Mouse (Mus musculus) kidney, embryonic 14.5 days (tissue): Measurements from ENCODE around the gene Ednra. TPM values are rescaled to one million over a fixed set of nuclear protein-coding genes. Genes with fewer than 3 reads are reported as not detected.

Experiments used
- ATAC-seq: fragments of 200-750 bp; cut with Nextera tagmentation; 2 replicates; pipeline ENCODE4 v1.8.0; 2017; ENCODE audit warnings: moderate number of reproducible peaks, mild to moderate bottlenecking, moderate TSS enrichment, moderate library complexity; ENCODE audit not compliant: low FRiP score, low TSS enrichment
- H3K27ac ChIP-seq: fragments of 300-500 bp; sonication (generic); 2 replicates; pipeline ENCODE4 v1.5.1; 2014; ENCODE audit warnings: low read depth, mild to moderate bottlenecking, low read length, moderate library complexity, mixed read lengths
- H3K27me3 ChIP-seq: fragments of 300-500 bp; sonication (generic); 2 replicates; pipeline ENCODE4 v1.6.1; 2014; ENCODE audit warnings: mild to moderate bottlenecking, low read length; ENCODE audit not compliant: control insufficient read depth, insufficient read depth
- H3K36me3 ChIP-seq: fragments of 300-500 bp; sonication (generic); 2 replicates; pipeline ENCODE4 v1.6.1; 2014; ENCODE audit warnings: low read length, mixed read lengths; ENCODE audit not compliant: control insufficient read depth, insufficient read depth
- H3K4me1 ChIP-seq: fragments of 300-500 bp; sonication (generic); 2 replicates; pipeline ENCODE4 v1.6.1; 2014; ENCODE audit warnings: low read length, mixed read lengths; ENCODE audit not compliant: control insufficient read depth, insufficient read depth
- H3K4me2 ChIP-seq: fragments of 300-500 bp; sonication (generic); replicated peaks from 2 replicates; pipeline ENCODE4 v1.6.1; 2014; ENCODE audit warnings: low read depth, mild to moderate bottlenecking, low read length
- H3K4me3 ChIP-seq: fragments of 300-500 bp; sonication (generic); 2 replicates; pipeline ENCODE4 v1.5.1; 2014; ENCODE audit warnings: mild to moderate bottlenecking, low read length
- H3K9ac ChIP-seq: fragments of 300-500 bp; sonication (generic); 2 replicates; pipeline ENCODE4 v1.6.1; 2014; ENCODE audit warnings: low read depth, mild to moderate bottlenecking, low read length, moderate library complexity
- H3K9me3 ChIP-seq: fragments of 300-500 bp; sonication (generic); 2 replicates; pipeline ENCODE4 v1.6.1; 2016; ENCODE audit warnings: low read length; ENCODE audit not compliant: control insufficient read depth
- WGBS: fragments of 180-500 bp; shearing (Covaris S2); extraction: QIAGEN DNeasy Blood & Tissue Kit; methylation state at CpG from one replicate; pipeline ENCODE4 v1.1.7; 2014; 5-methylcytosine and 5-hydroxymethylcytosine counted together
- polyA plus RNA-seq: library from polyadenylated mRNA; unstranded; fragments of >200 nt; fragmentation: Nextera tagmentation; extraction: Ambion mirVana; gene quantifications from 2 replicates; pipeline ENCODE4 v1.2.1, GENCODE M21; 2014

Ednra gene
- polyA plus RNA-seq, 1 experiment from 2014 or later, result 28.9 TPM

DNA sequence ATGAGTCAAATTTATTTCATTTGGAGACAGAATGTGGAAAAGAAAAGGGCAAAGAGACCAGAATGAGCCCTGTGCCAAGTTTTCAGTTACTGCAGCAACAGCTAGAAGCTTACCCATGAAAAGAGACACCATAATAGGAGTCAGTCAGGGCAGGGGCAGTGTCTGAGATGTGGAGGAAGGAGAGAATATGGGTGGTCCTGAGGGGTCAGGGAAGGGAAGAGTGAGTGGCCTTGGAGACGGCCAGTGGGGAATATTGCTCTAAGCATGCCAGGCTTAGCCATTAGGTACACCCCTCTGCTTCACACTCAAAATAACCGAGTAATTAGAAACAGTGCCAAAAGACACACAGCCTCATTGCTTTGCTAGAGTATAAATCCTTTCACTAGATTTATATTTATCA, 9.5 kb upstream of the Ednra start:
- no peak overlapping the region for H3K27ac ChIP-seq
- no peak overlapping the region for H3K4me2 ChIP-seq
- H3K36me3 ChIP-seq, result no peaks in the 10 kb centered on the region
- ATAC-seq, result peak; percentile 73; the same call in 1 of the 2 replicates
- 30% methylated on average over 2 of the region's 2 CpGs for WGBS
- no peak overlapping the region for H3K9ac ChIP-seq
- peaks cover 13% of the 10 kb centered on the region for H3K9me3 ChIP-seq
- no peak overlapping the region for H3K4me3 ChIP-seq
- no peaks in the 10 kb centered on the region for H3K4me1 ChIP-seq
- no peaks in the 10 kb centered on the region for H3K27me3 ChIP-seq

DNA sequence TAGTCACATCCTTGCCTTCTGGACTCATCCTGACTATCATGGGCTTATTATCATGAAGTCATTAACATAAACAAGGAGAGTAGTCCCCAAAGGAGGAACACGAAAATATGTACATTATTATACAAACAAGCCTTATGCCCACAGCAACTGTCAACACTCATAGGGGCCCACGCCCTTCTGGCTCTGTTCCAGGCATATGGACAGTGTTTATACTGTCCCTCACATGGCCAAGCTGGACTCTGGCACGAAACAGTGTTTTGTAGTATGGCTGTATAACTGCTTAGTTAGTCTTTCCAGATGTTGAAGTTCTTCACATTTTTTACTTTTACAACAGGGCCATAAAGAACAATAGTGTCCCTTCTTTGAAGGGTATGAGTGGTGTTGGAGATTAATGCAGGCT, 8.7 kb upstream of the Ednra start:
- no peak overlapping the region for H3K4me3 ChIP-seq
- ATAC-seq, result no peak
- no peak overlapping the region for H3K4me2 ChIP-seq
- H3K36me3 ChIP-seq, result no peaks in the 10 kb centered on the region
- no peaks in the 10 kb centered on the region for H3K4me1 ChIP-seq
- H3K9me3 ChIP-seq, result peaks cover 13% of the 10 kb centered on the region
- no peaks in the 10 kb centered on the region for H3K27me3 ChIP-seq
- 74% methylated on average over 3 of the region's 3 CpGs for WGBS
- H3K27ac ChIP-seq, result no peak overlapping the region
- no peak overlapping the region for H3K9ac ChIP-seq

DNA sequence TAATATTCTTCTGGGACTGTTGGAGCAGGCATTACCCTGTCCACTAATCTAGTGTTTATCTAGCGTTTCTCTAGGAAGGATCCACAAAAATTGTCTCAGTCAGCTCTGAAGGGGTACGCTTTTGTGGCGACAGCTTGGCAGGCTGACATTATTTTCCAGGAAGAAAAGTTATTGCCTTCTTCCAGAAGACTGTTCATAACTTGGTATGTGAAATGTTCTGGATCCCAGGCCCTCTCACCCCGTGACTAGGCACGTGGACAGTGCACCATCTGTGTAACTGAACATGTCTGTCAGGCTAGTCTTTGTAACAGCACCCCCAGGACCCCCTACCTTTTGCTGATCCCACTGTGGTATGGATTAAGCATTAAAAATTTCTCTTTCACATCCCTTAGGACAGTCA, 1.1 kb upstream of the Ednra start:
- no peak overlapping the region for H3K4me3 ChIP-seq
- H3K36me3 ChIP-seq, result no peaks in the 10 kb centered on the region
- H3K9ac ChIP-seq, result no peak overlapping the region
- ATAC-seq, result no peak
- no peak overlapping the region for H3K4me2 ChIP-seq
- 69% methylated on average over 5 of the region's 5 CpGs for WGBS
- no peak overlapping the region; the same call in 1 of the 2 replicates for H3K27ac ChIP-seq
- peaks cover 13% of the 10 kb centered on the region; the same call in 1 of the 2 replicates for H3K4me1 ChIP-seq
- no peaks in the 10 kb centered on the region for H3K27me3 ChIP-seq
- no peaks in the 10 kb centered on the region for H3K9me3 ChIP-seq

DNA sequence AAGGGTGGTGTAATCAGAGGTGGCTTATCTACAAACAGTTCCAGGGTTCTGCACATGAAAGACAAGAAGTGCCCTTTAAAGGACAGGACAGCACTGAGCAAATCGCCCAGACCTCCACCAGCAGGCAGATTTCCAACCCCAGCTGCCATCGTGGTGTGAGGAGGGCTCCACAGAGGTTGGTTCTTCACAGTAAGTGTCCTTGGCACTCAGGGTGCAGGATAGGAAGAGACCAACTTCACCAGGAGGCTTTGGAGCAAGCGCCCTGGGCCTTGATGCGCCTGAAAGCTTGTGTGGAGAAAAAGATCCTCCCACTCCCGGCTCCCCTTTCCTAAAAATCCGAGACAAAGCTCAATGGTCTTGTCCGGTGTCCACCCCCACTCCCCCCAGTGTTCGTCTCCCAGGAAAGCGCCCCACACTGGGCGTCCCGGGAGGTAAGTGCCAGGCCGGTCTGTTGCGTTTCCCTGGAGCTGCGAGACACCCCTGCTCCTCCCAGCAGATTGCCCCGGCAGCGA, 674 bp downstream of the Ednra start:
- H3K4me1 ChIP-seq, result peaks cover 14% of the 10 kb centered on the region; the same call in 1 of the 2 replicates
- H3K9me3 ChIP-seq, result no peaks in the 10 kb centered on the region
- H3K27me3 ChIP-seq, result no peaks in the 10 kb centered on the region
- H3K4me3 ChIP-seq, result peak overlapping the region; percentile 69
- peak; percentile 80 for ATAC-seq
- peaks cover 4% of the 10 kb centered on the region; the same call in 1 of the 2 replicates for H3K36me3 ChIP-seq
- peak overlapping the region; percentile 62 for H3K4me2 ChIP-seq
- WGBS, result 0% methylated on average over 16 of the region's 16 CpGs
- peak overlapping the region; percentile 76 for H3K9ac ChIP-seq
- peak overlapping the region; percentile 95 for H3K27ac ChIP-seq

DNA sequence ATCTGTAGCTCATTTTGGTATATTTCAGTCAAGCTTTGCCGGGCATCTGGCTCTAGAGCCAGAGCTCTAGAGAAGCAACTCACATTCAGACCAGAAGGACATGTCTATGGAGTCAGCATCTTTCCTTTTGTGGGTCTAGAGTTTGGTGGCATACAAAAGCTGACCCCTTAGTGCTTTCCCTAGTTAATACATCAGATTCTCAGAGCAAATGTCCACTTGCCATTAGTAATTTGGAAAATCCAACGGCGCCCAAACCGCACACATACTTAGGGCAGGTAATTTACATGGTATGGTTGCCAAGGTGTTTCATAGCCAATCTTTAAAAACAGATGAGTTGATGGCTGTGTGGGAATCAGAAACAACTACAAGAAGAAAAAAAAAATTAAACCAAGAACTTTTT, 1.2 kb downstream of the Ednra start:
- no peaks in the 10 kb centered on the region for H3K9me3 ChIP-seq
- WGBS, result 83% methylated on average over 4 of the region's 4 CpGs
- H3K27me3 ChIP-seq, result no peaks in the 10 kb centered on the region
- peak overlapping the region; percentile 62 for H3K4me2 ChIP-seq
- H3K4me1 ChIP-seq, result peaks cover 18% of the 10 kb centered on the region; the same call in 1 of the 2 replicates
- peak overlapping the region; percentile 95; the same call in 1 of the 2 replicates for H3K27ac ChIP-seq
- H3K9ac ChIP-seq, result peak overlapping the region; percentile 76
- H3K4me3 ChIP-seq, result peak overlapping the region; percentile 69
- ATAC-seq, result no peak
- H3K36me3 ChIP-seq, result peaks cover 7% of the 10 kb centered on the region; the same call in 1 of the 2 replicates

DNA sequence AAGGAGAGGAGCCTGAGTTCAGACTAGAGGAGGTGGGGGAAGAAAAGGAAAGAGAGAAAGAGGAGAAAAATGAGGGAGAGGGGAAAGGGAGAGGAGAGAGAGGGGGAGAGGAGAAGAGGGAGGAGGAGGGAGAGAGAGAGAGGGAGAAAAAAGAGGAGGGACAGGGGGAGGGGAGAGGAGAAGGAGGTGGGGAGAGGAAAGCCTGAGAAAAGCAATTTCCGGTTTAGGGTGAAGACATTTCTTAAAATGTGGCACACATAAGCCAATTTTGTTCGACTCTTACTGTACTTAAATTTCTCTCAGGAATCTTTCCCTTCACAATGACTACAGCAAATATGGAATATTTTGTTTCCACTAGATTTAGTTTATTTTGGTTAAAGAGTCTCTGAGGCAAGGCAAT, 5.3 kb downstream of the Ednra start:
- peaks cover 7% of the 10 kb centered on the region; the same call in 1 of the 2 replicates for H3K36me3 ChIP-seq
- no peak overlapping the region for H3K4me3 ChIP-seq
- no peak overlapping the region for H3K27ac ChIP-seq
- H3K27me3 ChIP-seq, result no peaks in the 10 kb centered on the region
- H3K4me2 ChIP-seq, result no peak overlapping the region
- ATAC-seq, result no peak
- no peak overlapping the region for H3K9ac ChIP-seq
- 81% methylated on average over 2 of the region's 2 CpGs for WGBS
- H3K4me1 ChIP-seq, result peaks cover 11% of the 10 kb centered on the region; the same call in 1 of the 2 replicates
- H3K9me3 ChIP-seq, result no peaks in the 10 kb centered on the region

DNA sequence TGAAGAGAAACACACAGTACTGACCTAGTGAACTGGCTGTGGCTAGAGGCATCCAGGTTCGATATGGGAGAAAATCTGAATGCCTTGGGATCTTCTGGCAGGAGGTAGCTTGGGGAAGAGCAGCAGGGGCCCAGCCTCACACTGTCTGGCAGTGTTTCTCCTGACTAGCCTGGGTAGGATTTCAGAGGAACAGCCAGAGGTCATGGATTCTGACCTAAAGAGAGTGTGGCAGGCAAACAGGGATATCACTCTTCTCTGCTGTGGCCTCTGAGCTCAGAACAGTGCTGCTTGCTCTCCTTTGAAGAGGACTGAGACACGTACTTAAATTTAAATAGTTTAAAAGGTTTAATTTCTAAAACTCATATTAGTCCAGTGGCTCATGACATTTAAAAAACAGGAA, 7.2 kb downstream of the Ednra start:
- no peaks in the 10 kb centered on the region for H3K9me3 ChIP-seq
- WGBS, result 20% methylated on average over 2 of the region's 2 CpGs
- H3K4me3 ChIP-seq, result no peak overlapping the region
- peaks cover 15% of the 10 kb centered on the region; the same call in 1 of the 2 replicates for H3K4me1 ChIP-seq
- H3K27me3 ChIP-seq, result no peaks in the 10 kb centered on the region
- peak; percentile 89 for ATAC-seq
- peaks cover 7% of the 10 kb centered on the region; the same call in 1 of the 2 replicates for H3K36me3 ChIP-seq
- H3K4me2 ChIP-seq, result no peak overlapping the region
- H3K27ac ChIP-seq, result no peak overlapping the region
- no peak overlapping the region for H3K9ac ChIP-seq

DNA sequence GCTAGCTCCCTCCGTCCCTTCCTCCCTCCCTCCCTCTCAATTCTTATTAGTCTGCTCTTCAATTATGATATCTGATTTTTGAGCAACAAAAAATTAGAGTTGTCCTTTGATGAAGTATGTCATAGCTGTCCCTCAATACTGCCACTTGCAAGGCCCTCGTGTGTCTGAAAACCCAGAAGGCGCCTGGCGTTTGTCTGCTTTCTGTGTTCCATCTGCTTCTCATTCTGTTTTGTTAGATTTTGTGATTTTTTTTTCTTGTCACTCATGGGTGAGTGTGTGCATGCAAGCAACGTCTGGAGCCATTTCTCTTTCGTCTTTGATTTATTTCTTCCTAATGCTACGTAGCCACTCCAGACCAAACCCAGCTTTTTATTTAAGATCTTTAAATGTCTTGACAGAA, 9.8 kb downstream of the Ednra start:
- Histone ChIP-seq H3K4me2 (no peak overlapping the region), H3K9ac (no peak overlapping the region), H3K27ac (no peak overlapping the region), H3K4me3 (no peak overlapping the region), H3K27me3 (no peaks in the 10 kb centered on the region), H3K36me3 (peaks cover 4% of the 10 kb centered on the region; the same call in 1 of the 2 replicates), H3K4me1 (peaks cover 11% of the 10 kb centered on the region; the same call in 1 of the 2 replicates), H3K9me3 (no peaks in the 10 kb centered on the region)
- no peak for ATAC-seq
- WGBS, result 52% methylated on average over 7 of the region's 7 CpGs

DNA sequence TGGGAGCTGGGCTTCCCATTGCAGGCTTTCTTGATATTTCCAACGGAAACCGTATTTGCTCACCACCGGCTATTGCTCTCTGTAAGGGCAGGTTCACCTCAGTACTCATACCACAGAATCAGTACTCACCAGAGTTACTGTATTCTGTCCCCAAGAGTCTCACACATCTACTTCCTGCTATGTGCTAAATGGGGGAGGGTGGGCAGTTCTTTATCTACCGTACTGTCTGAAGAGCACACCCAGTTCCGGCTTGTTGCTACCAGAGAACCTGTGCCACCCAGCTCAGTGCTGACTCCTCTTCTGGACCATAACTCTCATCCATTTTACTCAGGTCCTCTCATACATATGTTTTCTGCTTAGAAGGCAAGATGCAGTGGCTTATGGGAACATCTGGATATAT, 10.6 kb downstream of the Ednra start:
- no peaks in the 10 kb centered on the region for H3K27me3 ChIP-seq

More for the DNA sequence above, 10.6 kb downstream of the Ednra start:
- Histone ChIP-seq H3K36me3 (peaks cover 2% of the 10 kb centered on the region; the same call in 1 of the 2 replicates), H3K27ac (no peak overlapping the region), H3K4me1 (peaks cover 11% of the 10 kb centered on the region; the same call in 1 of the 2 replicates), H3K9ac (no peak overlapping the region), H3K4me2 (no peak overlapping the region), H3K4me3 (no peak overlapping the region), H3K9me3 (no peaks in the 10 kb centered on the region)
- WGBS, result 84% methylated on average over 5 of the region's 5 CpGs
- ATAC-seq, result no peak
